Mouse (Mus musculus) heart, adult 2 months (tissue): ENCODE measurements around the gene Tmem223. TPM values are rescaled to one million over a fixed set of nuclear protein-coding genes. Genes with fewer than 3 reads are reported as not detected.

Experiments
- DNase-seq, 2 experiments: peaks; one replicate each; pipeline ENCODE4 v3.0.0; 2021
- H3K27ac ChIP-seq: fragments of 200-600 bp; 2 replicates; pipeline ENCODE4 v1.8.1; 2022
- H3K27me3 ChIP-seq: fragments of 200-500 bp; 2 replicates; pipeline ENCODE4 v1.6.1; 2012; ENCODE audit warnings: mild to moderate bottlenecking, low read length, inconsistent platforms, mixed read lengths; ENCODE audit not compliant: control insufficient read depth, insufficient read depth
- H3K36me3 ChIP-seq: fragments of 200-500 bp; 2 replicates; pipeline ENCODE4 v1.6.1; 2012; ENCODE audit warnings: low read length, inconsistent platforms; ENCODE audit not compliant: control insufficient read depth, insufficient read depth
- H3K4me1 ChIP-seq: fragments of 200-500 bp; 2 replicates; pipeline ENCODE4 v1.6.1; 2011; ENCODE audit warnings: low read length; ENCODE audit not compliant: control insufficient read depth, insufficient read depth
- H3K4me3 ChIP-seq: fragments of 200-600 bp; 2 replicates; pipeline ENCODE4 v1.8.1; 2022
- H3K79me2 ChIP-seq: fragments of 200-500 bp; replicated peaks from 2 replicates; pipeline ENCODE4 v1.6.1; 2012; ENCODE audit warnings: mild to moderate bottlenecking, inconsistent platforms, low read length, moderate library complexity, mixed read lengths; ENCODE audit not compliant: control insufficient read depth, insufficient read depth
- H3K9ac ChIP-seq: fragments of 200-500 bp; 2 replicates; pipeline ENCODE4 v1.6.1; 2012; ENCODE audit warnings: low read depth, mild to moderate bottlenecking, control low read depth, inconsistent platforms, low read length, mixed read lengths
- CTCF ChIP-seq: fragments of 200-600 bp; IDR thresholded peaks from 2 replicates; pipeline ENCODE4 v1.8.1; 2022; ENCODE audit warnings: antibody characterized with exemption, mild to moderate bottlenecking, moderate library complexity
- EP300 ChIP-seq: fragments of 200-500 bp; IDR thresholded peaks from 2 replicates; pipeline ENCODE4 v1.6.1; 2011; ENCODE audit warnings: low read depth, low read length, control low read depth; ENCODE audit not compliant: insufficient read depth
- POLR2A ChIP-seq: fragments of 200-500 bp; IDR thresholded peaks from 2 replicates; pipeline ENCODE4 v1.6.1; 2011; ENCODE audit warnings: mild to moderate bottlenecking, low read depth, low read length, control low read depth; ENCODE audit not compliant: insufficient read depth
- WGBS: fragments of 180-500 bp; shearing (Covaris S2); methylation state at CpG from one replicate; pipeline ENCODE4 v1.1.7; 2018; 5-methylcytosine and 5-hydroxymethylcytosine counted together
- intact Hi-C: fragments of 180-260 bp; cut with DNase I; formaldehyde crosslinking; loops from one replicate; pipeline ENCODE4 v1.15.1; 2025
- polyA plus RNA-seq: library from polyadenylated mRNA; depleted of rRNA; stranded (reverse); fragments of >200 nt; gene quantifications from 2 replicates; pipeline ENCODE4 v1.2.3, GENCODE M21; 2012
- total RNA-seq, 2 experiments: library from RNA; stranded (reverse); gene quantifications; 2 replicates each; pipeline ENCODE4 v1.2.3; 2021

The Tmem223 gene
- total and polyA plus RNA-seq, 3 experiments: 108 to 212 (median 130) TPM

GRCm38 (mm10) chr19:8803204-8803780, 32.5 kb downstream of the Tmem223 start:
- no peaks in the 10 kb centered on the region; the same call in 1 of the 2 replicates for H3K4me1 ChIP-seq
- no peak for DNase-seq
- H3K4me3 ChIP-seq: no peak overlapping the region
- H3K27me3 ChIP-seq: no peaks in the 10 kb centered on the region
- intact Hi-C loops: loop anchor here (2.0 to 5.0 kb wide), 2 partner anchors 16 to 81 kb away; partner anchors contain the start of genes Slc3a2 and Ttc9c
- H3K79me2 ChIP-seq: 0 out of 2 replicates have a peak, but pooled peaks cover 1% of the 10 kb centered on the region
- no peak overlapping the region; the same call in 1 of the 2 replicates for H3K27ac ChIP-seq
- TF ChIP-seq CTCF (no peak), POLR2A (no peak), EP300 (no peak)
- WGBS: 82% methylated on average over 9 of the region's 9 CpGs
- no peaks in the 10 kb centered on the region for H3K36me3 ChIP-seq
- no peak overlapping the region for H3K9ac ChIP-seq

- 87% methylated on average over 11 of the region's 11 CpGs for WGBS
- Histone ChIP-seq H3K79me2 (0 out of 2 replicates have a peak, but pooled peaks cover 1% of the 10 kb centered on the region), H3K4me3 (no peak overlapping the region), H3K27ac (no peak overlapping the region), H3K4me1 (no peaks in the 10 kb centered on the region; the same call in 1 of the 2 replicates), H3K9ac (no peak overlapping the region), H3K36me3 (no peaks in the 10 kb centered on the region), H3K27me3 (no peaks in the 10 kb centered on the region)
- TF ChIP-seq CTCF (no peak), EP300 (no peak), POLR2A (no peak)
- DNase-seq: no peak
- intact Hi-C loops: loop anchor here (2.0 to 5.0 kb wide), 2 partner anchors 15 to 82 kb away; partner anchors contain the start of genes Slc3a2 and Ttc9c
These were observed 33.3 kb downstream of the Tmem223 start for GRCm38 (mm10) chr19:8803879-8804660.

GRCm38 (mm10) chr19:8806810-8807209, 36.0 kb downstream of the Tmem223 start:
- Histone ChIP-seq H3K27me3 (no peaks in the 10 kb centered on the region), H3K4me1 (no peaks in the 10 kb centered on the region; the same call in 1 of the 2 replicates), H3K9ac (no peak overlapping the region), H3K79me2 (0 out of 2 replicates have a peak, but pooled peaks cover 1% of the 10 kb centered on the region), H3K4me3 (no peak overlapping the region), H3K36me3 (peaks cover 2% of the 10 kb centered on the region; the same call in 1 of the 2 replicates), H3K27ac (no peak overlapping the region)
- no peak for TF ChIP-seq POLR2A
- no peak for TF ChIP-seq CTCF
- TF ChIP-seq EP300: no peak
- intact Hi-C loops: no loop called here
- 86% methylated on average over 5 of the region's 5 CpGs for WGBS
- DNase-seq: no peak

- no peak for TF ChIP-seq CTCF
- no peak for TF ChIP-seq POLR2A
- TF ChIP-seq EP300: no peak
- intact Hi-C loops: loop anchor here (5.0 kb wide), 4 partner anchors 44 to 94 kb away; partner anchors contain the start of genes 1700092M07Rik, Nxf1, Slc3a2 and Stx5a
- peaks cover 6% of the 10 kb centered on the region; the same call in 1 of the 2 replicates for H3K36me3 ChIP-seq
- H3K27ac ChIP-seq: no peak overlapping the region
- no peaks in the 10 kb centered on the region for H3K27me3 ChIP-seq
- WGBS: 69% methylated on average over 11 of the region's 11 CpGs
- H3K4me3 ChIP-seq: no peak overlapping the region
- peaks cover 3% of the 10 kb centered on the region for H3K4me1 ChIP-seq
- H3K9ac ChIP-seq: no peak overlapping the region
- DNase-seq: no peak
- peaks cover 1% of the 10 kb centered on the region; the same call in 1 of the 2 replicates for H3K79me2 ChIP-seq
These were observed 45.0 kb downstream of the Tmem223 start for GRCm38 (mm10) chr19:8815812-8816211.

GRCm38 (mm10) chr19:8817001-8817400, 46.2 kb downstream of the Tmem223 start:
- 61% methylated on average over 3 of the region's 3 CpGs for whole genome bisulfite sequencing
- Histone ChIP-seq H3K79me2 (peaks cover 1% of the 10 kb centered on the region; the same call in 1 of the 2 replicates), H3K4me3 (no peak overlapping the region), H3K36me3 (peaks cover 6% of the 10 kb centered on the region), H3K9ac (no peak overlapping the region), H3K4me1 (peaks cover 5% of the 10 kb centered on the region), H3K27ac (no peak overlapping the region), H3K27me3 (no peaks in the 10 kb centered on the region)
- TF ChIP-seq CTCF: no peak
- no peak for TF ChIP-seq POLR2A
- no peak for TF ChIP-seq EP300
- DNase-seq: no peak
- intact Hi-C loops: loop anchor here (5.0 kb wide), 4 partner anchors 45 to 95 kb away; partner anchors contain the start of genes 1700092M07Rik, Nxf1, Slc3a2 and Stx5a
